Mouse (Mus musculus) heart, postnatal 4 days (tissue): ENCODE measurements around the gene 2810004N23Rik. TPM values are rescaled to one million over a fixed set of nuclear protein-coding genes. Genes with fewer than 3 reads are reported as not detected.

ENCODE experiments used
- DNase-seq: peaks from one replicate; pipeline ENCODE4 v3.0.0; 2021
- total RNA-seq, 2 experiments: library from RNA; stranded (reverse); gene quantifications; 2 replicates each; pipeline ENCODE4 v1.2.3; 2021

The 2810004N23Rik gene
- total RNA-seq, 2 experiments from 2014 or later: 44.0 to 46.1 TPM

GRCm38 (mm10) chr8:124819612-124820115 lies 43.3 kb downstream of the 2810004N23Rik start:
- DNase-seq: no peak

GRCm38 (mm10) chr8:124817361-124817760 lies 45.6 kb downstream of the 2810004N23Rik start:
- no peak for DNase-seq

- no peak for DNase-seq
Observed at GRCm38 (mm10) chr8:124816866-124817265, 46.1 kb downstream of the 2810004N23Rik start.

- no peak for DNase-seq
Observed at GRCm38 (mm10) chr8:124815870-124816269, 47.0 kb downstream of the 2810004N23Rik start.

- no peak for DNase-seq
Observed at GRCm38 (mm10) chr8:124813326-124813725, 49.6 kb downstream of the 2810004N23Rik start.

GRCm38 (mm10) chr8:124810689-124811394 lies 52.1 kb downstream of the 2810004N23Rik start:
- DNase-seq: no peak

GRCm38 (mm10) chr8:124810056-124810610 lies 52.8 kb downstream of the 2810004N23Rik start:
- peak; percentile 31 for DNase-seq

GRCm38 (mm10) chr8:124809419-124809818 lies 53.5 kb downstream of the 2810004N23Rik start:
- DNase-seq: no peak

GRCm38 (mm10) chr8:124805990-124806389 lies 56.9 kb downstream of the 2810004N23Rik start:
- DNase-seq: no peak

GRCm38 (mm10) chr8:124803824-124804702 lies 58.9 kb downstream of the 2810004N23Rik start:
- no peak for DNase-seq

- DNase-seq: no peak
Observed at GRCm38 (mm10) chr8:124800542-124800941, 62.4 kb downstream of the 2810004N23Rik start.

- no peak for DNase-seq
Observed at GRCm38 (mm10) chr8:124795781-124796488, 67.0 kb downstream of the 2810004N23Rik start.

GRCm38 (mm10) chr8:124794486-124794780 lies 68.5 kb downstream of the 2810004N23Rik start:
- DNase-seq: peak; percentile 67

- DNase-seq: no peak
Observed at GRCm38 (mm10) chr8:124793661-124794485, 69.0 kb downstream of the 2810004N23Rik start.

GRCm38 (mm10) chr8:124793172-124793651 lies 69.7 kb downstream of the 2810004N23Rik start:
- DNase-seq: peak; percentile 96

- peak; percentile 55 for DNase-seq
Observed at GRCm38 (mm10) chr8:124792708-124793107, 70.2 kb downstream of the 2810004N23Rik start, which contains the start of gene Trim67. Gene Trim67, plus strand, starts transcription at chr8:124793092.

GRCm38 (mm10) chr8:124792186-124792585 lies 70.7 kb downstream of the 2810004N23Rik start:
- DNase-seq: no peak

GRCm38 (mm10) chr8:124791751-124792150 lies 71.2 kb downstream of the 2810004N23Rik start:
- no peak for DNase-seq

- DNase-seq: no peak
Observed at GRCm38 (mm10) chr8:124790676-124791075, 72.2 kb downstream of the 2810004N23Rik start.
